Mouse (Mus musculus) retina, embryonic 14.5 days (tissue): ENCODE data around the gene Izumo1r.

Experiments used
- DNase-seq: peaks from one replicate; pipeline ENCODE4 v3.0.0-alpha.2; 2015; ENCODE audit warnings: low spot score

Gene Izumo1r

GRCm38 (mm10) chr9:14866957-14867356, 36.8 kb downstream of the Izumo1r start:
- DNase-seq: peak; percentile 64

- DNase-seq: no peak
These were observed 39.0 kb downstream of the Izumo1r start for GRCm38 (mm10) chr9:14864726-14865125.

- DNase-seq: no peak
These were observed 40.6 kb downstream of the Izumo1r start for GRCm38 (mm10) chr9:14863126-14863525.

GRCm38 (mm10) chr9:14859868-14860639, 43.7 kb downstream of the Izumo1r start, which contains the start of gene Gpr83:
TSS of gene Gpr83 (plus strand) at chr9:14860210.
- DNase-seq: peak; percentile 73

- DNase-seq: no peak
These were observed 45.0 kb downstream of the Izumo1r start for GRCm38 (mm10) chr9:14858782-14859181.

- no peak for DNase-seq
These were observed 45.5 kb downstream of the Izumo1r start for GRCm38 (mm10) chr9:14858170-14858706.

- DNase-seq: no peak
These were observed 46.7 kb downstream of the Izumo1r start for GRCm38 (mm10) chr9:14856922-14857654.

- DNase-seq: no peak
These were observed 49.2 kb downstream of the Izumo1r start for GRCm38 (mm10) chr9:14854585-14854984.

GRCm38 (mm10) chr9:14848267-14848935, 55.3 kb downstream of the Izumo1r start:
- no peak for DNase-seq

GRCm38 (mm10) chr9:14846428-14846827, 57.3 kb downstream of the Izumo1r start:
- DNase-seq: peak; percentile 13

GRCm38 (mm10) chr9:14843901-14844300, 59.8 kb downstream of the Izumo1r start:
- DNase-seq: no peak

GRCm38 (mm10) chr9:14843311-14843857, 60.4 kb downstream of the Izumo1r start:
- DNase-seq: no peak

GRCm38 (mm10) chr9:14841878-14842761, 61.6 kb downstream of the Izumo1r start:
- DNase-seq: no peak

GRCm38 (mm10) chr9:14839970-14840369, 63.8 kb downstream of the Izumo1r start:
- DNase-seq: no peak

GRCm38 (mm10) chr9:14839527-14839926, 64.2 kb downstream of the Izumo1r start:
- peak; percentile 33 for DNase-seq
